Mouse (Mus musculus): ENCODE results near the gene Cdc42ep5.
A peak's percentile ranks its signal among the peaks of the same experiment; 100 is the strongest.

Cdc42ep5 gene

DNA sequence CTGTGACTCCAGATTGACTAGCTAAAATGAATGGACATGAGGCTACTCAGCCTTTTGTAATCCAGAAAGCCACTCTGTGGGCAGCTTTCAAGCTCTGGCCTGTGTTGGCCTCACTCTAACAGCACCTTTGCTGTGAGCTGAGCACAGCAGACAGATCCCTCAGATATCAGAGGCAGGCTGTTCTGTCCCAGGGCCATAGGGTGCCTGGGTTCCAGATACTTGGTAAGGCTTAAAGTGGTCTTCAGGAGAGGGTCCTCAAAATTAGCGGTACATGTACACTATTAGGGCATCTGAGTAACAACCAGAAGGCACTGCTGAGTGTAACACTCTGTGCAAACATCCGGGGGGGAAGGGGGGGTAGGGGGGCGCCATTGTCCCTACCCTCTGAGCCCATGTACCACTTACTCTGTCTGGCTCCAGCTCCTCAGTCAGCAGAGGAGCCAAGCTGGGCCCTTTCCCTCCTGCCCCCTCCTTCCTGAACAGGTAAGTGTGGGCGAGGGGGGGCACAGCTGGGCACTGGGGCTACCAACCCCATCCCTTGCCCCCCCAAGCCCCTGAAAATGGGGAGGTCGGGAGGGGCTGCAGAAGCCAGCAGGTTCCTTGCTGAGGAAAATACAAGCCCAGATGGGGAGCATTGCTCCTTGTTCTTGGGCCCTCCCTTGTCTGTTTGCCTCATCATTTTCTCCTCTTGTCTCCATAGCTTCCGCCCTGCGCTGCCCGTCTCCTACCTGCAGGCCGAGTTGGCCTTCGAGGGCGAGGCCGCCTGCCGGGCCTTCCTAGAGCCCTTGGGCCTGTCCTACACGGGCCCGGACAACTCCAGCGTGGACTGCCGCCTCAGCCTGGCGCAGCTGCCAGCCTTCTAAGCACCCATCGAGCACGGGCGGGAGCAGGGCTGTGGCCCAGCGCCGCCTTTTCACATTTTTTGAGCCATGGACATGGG lies 18.1 kb downstream of the Cdc42ep5 start:
- DNase-seq (ENCODE audit: low read depth) = no peak

DNA sequence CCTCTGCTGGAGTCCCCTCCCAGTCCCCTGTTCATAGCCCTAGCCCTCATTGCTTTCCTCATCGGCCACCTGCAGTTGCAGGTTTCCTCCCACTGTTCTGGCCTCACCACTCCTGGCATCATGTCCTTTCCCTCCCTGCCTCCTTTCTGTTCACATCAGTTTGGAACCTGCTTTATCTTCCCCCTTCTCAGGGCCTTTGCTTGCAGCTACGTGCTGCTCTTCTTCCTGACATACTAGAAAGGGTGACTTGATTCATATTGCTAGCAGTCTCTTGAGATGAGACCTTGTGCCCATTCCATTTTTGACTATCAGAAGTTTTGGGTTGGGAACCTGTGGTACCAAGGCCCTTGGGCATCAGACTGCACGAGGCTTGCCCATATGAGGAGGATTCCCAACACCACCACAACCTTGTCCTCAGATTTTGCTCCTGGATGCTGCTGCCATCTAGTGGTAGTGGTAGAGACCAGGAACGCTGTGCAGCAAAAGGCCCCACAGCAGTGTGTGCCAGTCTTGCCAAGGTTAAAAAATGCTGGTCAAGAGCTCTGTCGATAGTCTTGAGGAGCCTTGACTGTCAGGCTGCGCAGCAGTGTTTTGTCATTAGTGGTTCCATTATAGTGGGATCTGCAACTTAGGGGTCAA lies 19.0 kb downstream of the Cdc42ep5 start:
- DNase-seq (ENCODE audit: low read depth) = peak; percentile 80

DNA sequence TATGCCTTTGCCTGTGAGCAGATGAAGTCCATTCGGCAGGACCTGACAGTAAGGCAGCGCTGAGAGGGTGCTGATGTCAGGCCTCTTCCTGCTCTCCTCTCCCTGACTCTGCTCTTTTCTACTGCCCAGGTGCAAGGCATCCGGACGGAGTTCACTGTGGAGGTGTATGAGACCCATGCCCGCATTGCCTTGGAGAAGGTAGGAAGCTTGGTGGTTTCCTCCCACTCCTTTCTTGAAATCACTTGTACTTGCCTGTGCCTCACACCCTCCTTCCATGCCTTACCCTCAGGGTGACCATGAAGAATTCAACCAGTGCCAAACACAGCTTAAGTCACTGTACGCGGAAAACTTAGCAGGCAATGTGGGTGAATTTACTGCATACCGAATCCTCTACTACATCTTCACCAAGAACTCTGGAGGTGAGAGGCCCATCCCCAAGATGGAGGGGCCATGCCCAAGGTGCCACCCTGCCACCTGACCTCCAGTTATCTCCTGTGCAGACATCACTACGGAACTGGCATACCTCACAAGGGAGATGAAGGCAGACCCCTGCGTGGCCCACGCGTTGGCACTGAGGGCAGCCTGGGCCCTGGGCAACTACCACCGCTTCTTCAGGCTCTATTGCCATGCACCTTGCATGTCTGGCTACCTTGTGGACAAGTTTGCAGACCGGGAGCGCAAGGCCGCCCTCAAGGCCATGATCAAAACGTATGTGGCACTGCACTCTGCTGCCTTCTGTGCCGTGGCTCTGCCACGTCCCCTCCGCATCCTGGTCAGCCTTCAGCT lies 19.7 kb downstream of the Cdc42ep5 start:
- no peak for DNase-seq (ENCODE audit: low read depth)

DNA sequence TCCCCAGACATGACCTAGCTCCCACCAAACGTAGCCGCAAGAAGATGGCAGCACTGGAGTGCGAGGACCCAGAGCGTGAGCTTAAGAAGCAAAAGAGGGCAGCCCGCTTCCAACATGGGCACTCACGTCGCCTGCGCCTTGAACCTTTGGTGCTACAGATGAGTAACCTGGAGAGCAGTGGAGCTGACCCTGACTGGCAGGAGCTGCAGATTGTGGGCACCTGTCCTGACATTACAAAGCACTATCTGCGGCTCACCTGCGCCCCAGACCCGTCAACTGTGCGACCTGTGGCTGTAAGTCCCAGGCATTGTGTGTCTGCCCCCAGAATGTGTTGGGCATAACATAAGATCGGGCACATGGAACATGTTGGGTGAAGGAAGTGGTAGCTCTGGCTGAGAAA lies 20.6 kb downstream of the Cdc42ep5 start:
- DNase-seq (ENCODE audit: low read depth) = no peak

DNA sequence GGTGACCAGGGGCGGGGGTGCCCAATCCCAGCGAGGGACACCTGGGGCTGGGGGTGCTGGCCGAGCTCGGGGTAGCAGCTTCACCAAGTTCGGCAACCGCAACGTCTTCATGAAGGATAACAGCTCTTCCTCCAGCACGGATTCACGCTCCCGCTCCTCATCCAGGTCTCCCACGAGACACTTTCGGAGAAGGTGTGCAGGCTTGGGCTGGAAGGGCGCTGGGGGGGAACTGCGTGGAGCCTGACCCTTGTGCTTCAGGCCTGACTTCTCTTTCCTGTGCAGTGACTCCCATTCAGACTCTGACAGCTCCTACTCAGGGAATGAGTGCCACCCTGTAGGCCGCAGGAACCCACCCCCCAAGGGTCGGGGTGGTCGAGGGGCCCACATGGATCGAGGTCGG lies 21.2 kb downstream of the Cdc42ep5 start:
- DNase-seq (ENCODE audit: low read depth) = no peak

DNA sequence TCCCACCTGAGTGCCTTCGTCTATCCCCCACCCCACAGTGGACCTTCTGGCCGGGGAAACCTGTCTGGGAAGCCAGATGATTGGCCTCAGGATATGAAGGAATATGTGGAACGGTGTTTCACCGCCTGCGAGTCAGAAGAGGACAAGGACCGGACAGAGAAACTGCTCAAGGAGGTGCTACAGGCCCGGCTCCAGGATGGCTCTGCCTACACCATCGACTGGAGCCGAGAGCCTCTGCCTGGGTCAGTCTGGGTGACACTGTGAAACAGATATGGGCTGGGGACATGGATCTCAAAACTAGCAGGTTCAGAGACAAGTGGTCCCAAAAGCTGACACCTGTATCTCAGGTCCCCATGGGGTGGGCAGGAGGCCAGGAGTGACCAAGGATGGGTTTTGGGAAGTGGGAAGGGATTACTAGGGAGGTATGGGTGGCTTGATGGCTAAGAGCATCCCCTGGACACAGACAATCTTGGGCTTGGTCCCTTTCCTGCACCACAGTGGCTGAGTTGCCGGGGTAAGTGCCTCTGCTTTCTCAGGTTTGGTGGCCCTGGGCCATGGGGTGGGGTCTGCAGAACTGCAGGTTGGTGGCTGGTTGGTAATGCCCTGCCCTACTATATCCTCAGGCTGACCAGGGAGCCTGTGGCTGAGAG lies 21.7 kb downstream of the Cdc42ep5 start:
- peak; percentile 8 for DNase-seq (ENCODE audit: low read depth)

DNA sequence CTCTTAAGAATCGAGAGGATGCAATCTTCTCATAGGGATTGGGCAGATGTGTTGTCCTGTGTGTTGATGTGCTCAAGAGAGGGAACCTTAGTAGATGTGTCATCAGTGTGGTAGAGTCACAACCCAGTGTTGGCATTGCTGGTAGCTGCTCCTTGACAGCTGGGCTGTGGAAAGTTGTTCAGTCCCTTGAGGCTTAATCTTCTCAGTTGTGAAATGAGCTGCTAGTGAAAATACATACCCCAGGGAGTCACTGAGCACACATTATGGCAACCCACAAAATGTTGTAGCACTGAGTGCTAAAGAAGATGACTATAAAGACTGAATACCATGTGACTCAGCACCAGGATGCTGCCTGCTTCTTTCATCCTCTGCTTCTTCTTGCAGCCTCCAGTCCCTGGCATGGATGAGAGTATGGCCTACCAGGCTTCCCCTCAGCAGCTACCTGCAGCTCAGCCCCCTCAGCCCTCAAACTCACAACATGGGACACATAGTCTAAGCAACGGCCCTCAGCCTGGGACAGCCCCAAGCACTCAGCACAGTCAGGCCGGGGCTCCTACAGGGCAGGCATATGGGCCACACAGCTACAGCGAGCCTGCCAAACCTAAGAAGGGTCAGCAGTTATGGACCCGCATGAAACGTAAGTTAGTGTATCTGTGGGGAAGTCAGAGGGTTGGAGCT lies 22.9 kb downstream of the Cdc42ep5 start:
- DNase-seq (ENCODE audit: low read depth) = no peak

DNA sequence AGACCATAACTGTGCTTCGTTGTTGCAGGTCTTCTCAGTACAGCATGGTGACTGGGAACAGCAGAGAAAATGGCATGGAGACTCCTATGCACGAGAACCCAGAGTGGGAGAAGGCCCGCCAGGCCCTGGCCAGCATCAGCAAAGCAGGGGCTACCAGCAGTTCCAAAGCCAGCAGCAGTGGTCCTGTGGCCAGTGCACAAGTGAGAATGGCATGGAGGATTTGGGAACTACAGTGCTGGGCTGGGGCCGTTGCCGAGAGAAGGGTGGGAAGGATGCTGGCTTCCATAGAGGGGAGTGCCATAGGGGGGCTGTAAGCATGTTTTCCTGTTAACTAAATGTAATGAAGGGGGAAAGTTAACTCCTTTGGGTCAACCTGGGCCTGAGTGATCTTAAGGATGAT lies 25.3 kb downstream of the Cdc42ep5 start:
- no peak for DNase-seq (ENCODE audit: low read depth)

DNA sequence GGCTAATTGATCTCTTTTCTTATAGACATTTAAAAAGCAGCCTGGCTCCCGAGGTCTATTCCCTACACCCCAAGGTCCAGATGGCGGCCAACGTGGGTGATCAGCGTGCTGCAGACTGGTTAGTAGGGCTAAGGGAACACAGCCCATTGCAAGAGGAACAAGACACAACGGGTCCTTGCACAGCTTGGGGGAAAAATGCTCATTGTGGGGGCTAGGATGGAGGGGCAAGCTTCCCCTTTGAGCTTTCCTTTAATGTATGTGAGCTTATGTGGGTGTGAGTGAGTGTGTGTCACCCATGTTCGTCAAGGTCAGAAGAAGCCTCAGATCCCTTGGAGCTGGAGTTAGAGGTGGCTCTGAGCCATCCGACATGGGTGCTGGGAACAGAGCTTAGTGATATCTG lies 26.0 kb downstream of the Cdc42ep5 start:
- no peak for DNase-seq (ENCODE audit: low read depth)

DNA sequence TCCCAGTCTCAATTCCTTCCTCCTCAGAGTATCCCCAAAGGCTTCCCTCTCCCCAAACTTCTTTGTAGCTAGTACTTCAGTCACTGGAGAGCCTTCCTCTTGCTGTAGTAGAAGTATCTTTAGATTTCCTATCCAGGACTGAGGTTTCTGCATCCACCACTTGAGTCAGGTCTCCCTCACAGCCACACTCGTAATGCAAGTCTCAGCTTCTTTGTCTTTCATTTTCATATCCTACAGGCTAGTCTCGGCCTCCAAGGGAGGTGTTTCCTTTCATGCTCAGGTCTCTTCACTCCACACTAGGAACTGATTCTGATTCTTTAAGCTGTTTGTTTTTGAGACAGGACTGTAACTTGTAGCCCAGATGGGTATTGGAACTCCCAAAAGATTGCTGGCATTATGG lies 26.5 kb downstream of the Cdc42ep5 start:
- no peak for DNase-seq (ENCODE audit: low read depth)

DNA sequence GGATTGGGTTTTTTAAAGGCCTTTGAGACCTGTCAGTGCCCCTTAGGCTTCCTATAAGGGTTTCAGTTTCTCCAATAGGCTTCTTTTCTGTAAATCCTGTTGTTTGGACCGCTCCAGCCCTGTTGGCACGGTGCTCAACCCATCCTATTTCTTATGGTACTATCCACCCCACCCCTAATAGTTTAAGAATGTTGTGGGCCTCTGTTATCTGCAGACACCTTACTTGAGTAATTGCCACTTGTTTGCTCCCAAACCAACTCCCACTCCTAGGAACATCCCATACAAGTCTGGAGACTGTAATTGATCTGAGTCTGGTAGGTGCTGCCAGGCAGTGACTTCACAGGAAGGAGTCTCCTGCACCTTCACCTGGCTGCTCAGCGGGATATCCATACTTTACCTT lies 26.9 kb downstream of the Cdc42ep5 start:
- DNase-seq (ENCODE audit: low read depth) = no peak

DNA sequence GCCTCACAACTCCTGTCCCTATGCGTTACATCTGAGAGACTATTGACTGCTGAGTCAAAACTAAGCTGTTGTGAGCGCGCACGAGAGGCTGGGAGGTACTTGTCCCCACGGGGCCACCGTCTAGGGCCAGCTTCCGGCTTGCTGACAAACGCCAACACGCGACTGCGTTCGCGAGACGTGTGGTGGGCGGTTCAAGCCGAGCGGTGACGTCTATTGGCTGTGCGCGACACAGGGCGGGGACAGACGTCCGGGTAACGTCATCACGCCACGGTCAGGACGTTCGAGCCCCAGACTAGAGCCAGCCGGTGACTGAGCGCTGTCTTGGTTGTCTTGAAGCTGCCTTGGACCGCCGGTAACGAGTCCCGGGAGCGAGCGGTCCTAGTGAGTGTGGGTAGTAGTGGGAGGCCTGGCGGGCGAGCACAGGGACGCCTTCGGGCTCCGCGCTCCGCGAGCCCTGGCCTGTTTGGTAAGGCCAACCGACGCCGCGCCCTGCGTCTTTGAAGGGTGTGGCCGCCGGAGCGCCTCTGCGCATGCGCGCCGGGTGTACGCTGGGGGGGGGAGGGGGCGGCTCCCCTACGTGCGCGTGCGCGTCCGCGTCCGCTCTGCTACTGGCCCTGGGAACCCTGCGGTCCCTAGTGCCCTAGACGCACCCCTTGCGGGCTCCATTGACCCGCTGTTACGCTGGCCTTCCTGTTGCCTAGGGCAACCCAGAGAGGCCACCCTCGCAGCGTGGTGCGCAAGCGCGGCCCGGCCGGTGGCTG lies 27.7 kb downstream of the Cdc42ep5 start, which contains the start of gene Leng8:
Leng8 (plus strand) TSS at position 269 of the 761 bp plus-strand sequence.
- peak; percentile 99 for DNase-seq (ENCODE audit: low read depth)

DNA sequence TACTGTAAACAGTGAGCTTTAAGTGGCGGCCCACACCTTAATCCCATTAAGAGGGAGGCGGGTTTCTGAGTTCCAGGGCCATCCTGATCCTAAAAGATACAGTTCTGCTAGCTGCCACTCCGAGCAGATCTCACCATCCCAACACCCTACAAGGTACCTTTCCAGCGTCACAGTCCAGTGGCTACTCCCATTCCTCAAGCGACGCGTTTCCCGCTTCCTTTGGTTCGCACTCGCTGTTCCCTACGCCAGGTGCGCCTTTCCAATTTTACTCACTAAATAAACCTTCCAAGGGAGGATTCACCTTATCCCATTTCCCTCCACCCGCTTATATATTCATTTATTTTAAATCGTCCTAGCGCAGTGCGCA lies 28.3 kb downstream of the Cdc42ep5 start:
- DNase-seq (ENCODE audit: low read depth) = no peak

DNA sequence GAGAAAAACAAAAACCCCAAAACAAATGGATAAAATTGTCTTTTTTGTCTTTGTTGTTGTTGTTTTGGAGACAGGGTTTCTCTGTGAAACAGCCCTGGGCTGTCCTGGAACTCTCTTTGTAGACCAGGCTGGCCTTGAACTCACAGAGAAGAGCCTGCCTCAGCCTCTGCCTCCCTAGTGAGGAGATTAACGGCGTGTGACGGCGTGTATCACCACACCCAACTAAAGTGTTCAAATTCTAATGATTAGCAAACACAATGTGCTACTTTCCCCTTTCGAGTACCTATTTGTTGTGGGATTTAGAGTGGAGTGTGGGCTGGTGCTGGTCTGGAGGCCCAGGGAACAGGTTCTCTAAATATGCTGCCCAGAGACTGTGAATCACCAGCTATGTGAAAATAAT lies 29.7 kb downstream of the Cdc42ep5 start:
- no peak for DNase-seq (ENCODE audit: low read depth)

DNA sequence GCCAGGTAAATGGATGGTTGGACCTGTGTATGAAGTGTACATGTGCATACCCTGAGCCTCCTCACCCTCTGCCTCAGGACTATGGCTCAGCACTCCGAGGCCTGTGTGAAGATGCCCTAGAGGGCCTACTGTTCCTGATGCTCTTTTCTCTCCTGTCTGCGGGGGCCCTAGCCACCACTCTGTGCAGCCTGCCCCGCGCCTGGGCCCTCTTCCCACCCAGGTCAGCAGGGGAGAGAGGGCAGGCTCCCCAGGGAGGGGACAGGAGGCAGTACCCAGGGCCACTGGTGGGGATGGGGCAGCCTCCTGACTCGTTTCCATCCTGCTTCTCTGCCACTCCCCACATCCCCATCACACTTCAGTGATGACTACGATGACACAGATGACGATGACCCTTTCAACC lies 31.7 kb downstream of the Cdc42ep5 start:
- no peak for DNase-seq (ENCODE audit: low read depth)

DNA sequence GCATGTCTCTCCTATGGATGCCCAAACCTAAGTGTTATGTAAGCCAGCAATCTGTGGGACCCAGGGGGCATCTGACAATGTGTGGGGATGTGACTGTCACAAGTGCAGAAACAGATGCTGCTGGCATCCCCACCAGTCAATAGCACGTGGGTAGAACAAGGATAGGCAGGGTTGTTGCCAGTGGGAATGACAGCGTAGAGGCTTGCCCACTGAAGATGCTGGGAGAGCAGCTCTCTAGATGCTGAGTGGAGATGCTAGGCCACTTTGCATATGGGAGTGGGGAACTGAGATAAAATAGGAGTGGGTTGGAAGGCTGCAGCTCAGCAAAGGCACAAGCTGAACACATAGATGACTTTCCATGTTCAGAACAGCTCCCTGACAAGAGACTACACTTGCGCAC lies 32.1 kb downstream of the Cdc42ep5 start:
- no peak for DNase-seq (ENCODE audit: low read depth)

DNA sequence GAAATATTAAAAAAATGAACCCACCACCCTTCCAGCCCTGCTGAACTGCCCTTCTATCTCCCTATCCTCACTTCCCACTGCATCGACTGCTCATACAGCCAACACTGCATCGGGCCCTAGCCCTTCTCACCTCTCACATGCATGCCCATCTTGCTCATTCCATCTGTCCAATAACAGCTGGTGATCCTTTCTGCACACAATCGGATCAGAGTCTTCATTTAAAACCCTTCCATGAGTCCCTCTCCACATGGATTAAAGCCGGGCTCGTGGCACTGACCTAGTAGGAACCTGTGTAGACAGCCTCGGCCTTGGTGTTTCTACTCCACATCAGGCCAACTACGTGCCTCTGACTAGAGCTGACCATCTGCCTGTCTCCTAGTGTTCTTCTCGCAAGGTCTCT lies 32.7 kb downstream of the Cdc42ep5 start:
- DNase-seq (ENCODE audit: low read depth) = no peak

DNA sequence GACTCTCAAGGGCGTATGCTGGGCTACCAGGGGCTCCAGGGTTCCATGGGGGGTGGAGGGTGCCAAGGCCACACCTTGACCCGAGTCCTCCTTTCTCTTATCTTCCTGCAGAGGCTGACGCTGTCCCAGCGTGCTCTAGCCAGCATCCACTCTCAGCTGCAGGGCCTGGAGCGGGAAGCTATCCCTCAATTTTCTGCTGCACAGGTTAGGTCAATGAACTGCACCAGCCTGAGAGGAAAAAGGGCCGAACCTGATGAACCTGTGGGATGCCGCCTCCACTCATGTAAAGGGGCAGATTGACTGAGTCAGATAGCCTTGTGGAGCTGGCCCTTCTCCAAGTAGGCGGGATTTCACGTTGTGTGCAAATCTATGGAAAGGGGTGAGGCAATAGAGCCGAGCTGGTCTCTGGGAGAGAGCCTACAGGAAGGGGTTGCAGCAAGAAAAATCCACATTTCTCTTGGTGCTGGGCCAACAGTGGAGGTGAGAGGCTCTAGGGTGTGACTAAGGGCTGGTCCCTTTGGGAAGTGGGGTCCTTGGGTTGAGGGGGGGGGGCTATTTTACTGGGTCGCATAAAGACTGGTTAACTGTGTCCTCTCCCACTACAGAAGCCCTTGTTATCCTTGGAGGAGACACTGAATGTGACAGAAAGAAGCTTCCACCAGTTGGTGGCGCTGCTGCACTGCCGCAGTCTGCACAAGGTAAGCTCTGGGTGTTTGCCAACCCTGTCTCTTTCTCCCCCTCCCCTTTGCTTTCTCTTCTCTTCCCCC lies 33.8 kb downstream of the Cdc42ep5 start:
- peak; percentile 92 for DNase-seq (ENCODE audit: low read depth)

DNA sequence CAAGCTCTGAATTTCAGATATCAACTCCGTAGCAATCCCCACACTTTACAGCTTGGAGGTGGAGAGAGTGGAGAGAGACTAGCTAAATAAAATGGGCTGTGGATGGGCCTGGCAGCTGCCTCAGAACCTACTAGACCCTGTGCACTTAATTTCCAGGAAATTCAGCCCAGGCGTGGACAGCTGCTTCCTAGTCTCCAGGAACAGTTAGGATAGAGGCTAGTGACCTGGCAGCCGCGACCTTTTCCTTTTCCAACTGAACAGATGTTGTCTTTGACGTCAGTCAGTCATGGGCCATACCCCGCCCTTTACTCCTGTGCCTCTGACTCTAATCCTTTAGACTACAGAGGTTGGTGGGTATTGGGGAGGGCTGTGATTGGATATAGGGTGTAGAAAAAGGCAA lies 35.8 kb downstream of the Cdc42ep5 start:
- no peak for DNase-seq (ENCODE audit: low read depth)

DNA sequence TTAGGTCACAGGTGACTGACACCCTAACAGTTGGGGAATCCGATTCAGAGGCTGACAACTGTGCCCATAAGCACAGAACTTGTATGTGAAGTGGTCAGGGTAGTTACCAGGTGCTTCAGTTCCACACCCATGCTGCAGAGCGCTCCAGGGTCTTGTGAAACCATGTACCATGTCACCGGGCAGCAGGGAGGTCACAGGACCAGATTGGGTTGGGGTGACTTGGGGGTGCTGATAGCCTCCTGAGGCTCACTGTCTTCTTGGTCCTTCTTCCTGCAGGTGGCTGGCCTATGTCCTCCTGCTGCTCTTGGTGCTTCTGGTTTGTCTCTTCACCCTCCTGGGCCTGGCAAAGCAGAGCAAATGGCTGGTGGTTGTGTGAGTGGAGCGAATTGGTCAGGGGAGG lies 36.8 kb downstream of the Cdc42ep5 start:
- DNase-seq (ENCODE audit: low read depth) = no peak

All from induced T-regulatory cell, adult 2 months (primary cell).